Mouse (Mus musculus) kidney, postnatal 25 days (tissue): ENCODE measurements around the gene Dhx57.
"Not testable (repeated sequence)": the region's sequence is repeated elsewhere in the genome, so short reads cannot be mapped to it uniquely, and the experiment has no call there.

Experiments used
- DNase-seq, 2 experiments: peaks; one replicate each; pipeline ENCODE4 v3.0.0; 2021; ENCODE audit warnings: mixed read lengths in 2 of 2

The Dhx57 gene

DNA sequence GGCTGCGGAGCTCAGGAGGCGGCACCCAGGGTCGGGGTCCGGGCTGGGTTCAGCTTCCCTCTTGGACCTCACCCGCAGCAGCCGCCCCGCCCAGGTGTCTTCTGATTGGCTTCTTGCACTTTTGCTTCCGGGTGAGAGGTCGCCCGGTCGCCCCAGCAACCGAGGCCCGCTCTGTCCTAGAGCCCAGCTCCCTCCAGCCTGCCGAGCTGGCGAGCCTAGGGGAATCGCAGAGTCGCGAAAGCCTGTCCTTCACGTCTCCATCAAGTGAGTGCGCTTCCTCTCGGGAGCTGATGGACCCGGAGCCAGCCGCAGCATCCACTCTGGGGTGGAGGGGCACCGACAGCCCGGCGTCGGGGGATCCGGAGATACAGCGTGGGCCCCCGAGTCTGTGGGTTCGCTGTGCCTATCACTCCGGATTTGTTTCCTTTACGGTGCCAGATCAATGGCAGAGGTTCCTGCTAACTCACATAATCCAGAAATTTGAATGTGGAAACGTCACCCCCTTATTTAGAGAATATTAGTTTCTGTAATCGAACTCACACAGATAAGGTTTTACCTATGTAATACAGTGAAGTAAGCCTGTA lies at the start of gene Dhx57, which contains the start of gene Morn2:
Dhx57 (minus strand) TSS at position 403 of the 584 bp plus-strand sequence.
Morn2 (plus strand) TSS at position 130 of the 584 bp plus-strand sequence.
- DNase-seq = peak; percentile 99

GRCm38 (mm10) chr17:80332386-80332785 lies 42.1 kb upstream of the Dhx57 start:
- no peak for DNase-seq

DNA sequence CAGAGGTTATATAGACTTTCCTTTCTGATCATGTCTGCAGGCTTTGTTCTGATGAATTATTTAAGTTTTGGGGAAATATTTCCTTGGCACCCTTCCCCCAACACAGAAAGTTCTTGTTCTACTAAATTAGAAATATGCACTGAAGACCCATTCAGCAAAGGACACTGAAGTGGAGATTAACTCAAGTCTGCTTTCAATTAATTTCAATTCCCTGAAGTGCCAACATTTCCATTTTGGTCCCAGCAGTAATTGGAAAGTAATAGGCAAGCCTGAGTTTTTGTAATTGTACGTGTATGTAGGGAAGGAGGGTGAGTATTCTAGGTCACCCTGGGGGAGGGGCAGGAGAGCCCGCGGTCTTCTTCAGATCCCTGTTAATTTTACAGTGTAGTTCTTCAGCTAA lies 36.2 kb upstream of the Dhx57 start:
- no peak for DNase-seq

- no peak for DNase-seq
Observed at GRCm38 (mm10) chr17:80325456-80325855, 35.2 kb upstream of the Dhx57 start.

- no peak for DNase-seq
Observed at GRCm38 (mm10) chr17:80324521-80324920, 34.2 kb upstream of the Dhx57 start.

- no peak for DNase-seq
Observed at GRCm38 (mm10) chr17:80323658-80324057, 33.4 kb upstream of the Dhx57 start.

DNA sequence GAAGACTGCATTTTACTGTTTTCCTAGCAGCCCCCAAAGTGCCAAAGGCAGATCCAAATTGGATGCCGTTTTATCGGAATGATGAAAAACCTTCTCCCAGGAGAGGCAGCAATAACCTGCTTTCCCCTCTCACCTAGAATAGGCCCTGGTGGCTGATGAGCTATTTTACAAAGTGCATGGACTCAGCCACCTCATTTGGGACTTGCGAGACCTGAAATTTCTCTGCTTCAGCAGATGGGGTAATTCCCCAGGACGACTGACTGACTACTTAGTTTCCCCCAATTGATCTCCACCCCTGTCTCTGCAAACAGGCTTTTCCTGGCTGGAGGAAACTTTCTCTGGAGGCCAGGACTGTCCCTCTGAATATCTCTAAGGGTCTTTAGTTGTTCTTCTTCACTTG lies 32.7 kb upstream of the Dhx57 start:
- no peak for DNase-seq

GRCm38 (mm10) chr17:80322228-80322627 lies 32.0 kb upstream of the Dhx57 start:
- DNase-seq = no peak

- DNase-seq = no peak
Observed at GRCm38 (mm10) chr17:80312405-80312804, 22.1 kb upstream of the Dhx57 start.

DNA sequence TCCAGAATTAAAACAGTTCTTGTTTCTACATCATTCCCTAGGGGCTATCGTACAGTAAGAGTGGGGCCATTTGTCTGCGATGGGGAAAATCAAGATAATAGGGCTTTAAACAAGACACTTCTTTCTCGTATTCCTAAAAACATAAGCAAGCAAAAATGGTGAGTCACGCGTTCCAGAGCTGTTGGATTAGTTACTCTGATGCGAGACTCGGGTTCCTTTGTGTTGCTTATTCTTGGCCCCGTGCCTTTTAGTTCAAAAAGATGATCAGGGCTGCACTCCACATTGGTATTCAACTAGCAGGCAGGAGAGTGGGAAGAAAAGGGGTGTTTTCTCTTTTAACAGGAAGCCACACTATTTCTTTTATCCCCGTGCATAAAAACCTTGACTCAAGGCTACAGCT lies 21.5 kb upstream of the Dhx57 start:
- DNase-seq = no peak

GRCm38 (mm10) chr17:80307251-80307650 lies 17.0 kb upstream of the Dhx57 start, which contains the start of gene Arhgef33:
Gene Arhgef33, plus strand, starts transcription at chr17:80307407.
- DNase-seq = no peak

- no peak for DNase-seq
Observed at GRCm38 (mm10) chr17:80298844-80299243, 8.6 kb upstream of the Dhx57 start.

DNA sequence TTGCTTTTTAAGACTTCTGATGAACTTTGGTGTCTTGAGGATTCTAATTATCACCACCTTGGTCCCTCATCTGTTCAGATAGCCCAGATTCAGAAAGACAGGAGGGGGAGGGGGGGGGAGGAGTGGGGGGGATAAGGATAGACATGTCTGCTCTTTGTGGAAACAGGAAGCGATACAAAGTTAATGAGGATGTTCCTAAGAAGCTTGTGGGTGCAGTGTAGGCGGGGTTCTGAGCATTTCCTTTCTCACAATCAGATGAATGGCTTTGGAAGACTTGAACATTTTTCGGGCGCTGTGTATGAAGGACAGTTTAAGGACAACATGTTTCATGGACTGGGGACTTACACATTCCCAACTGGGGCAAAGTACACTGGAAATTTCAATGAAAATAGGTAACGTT lies 5.0 kb upstream of the Dhx57 start:
- DNase-seq = no peak

GRCm38 (mm10) chr17:80291148-80291547 lies 872 bp upstream of the Dhx57 start:
- peak; percentile 45 to 64 for DNase-seq

DNA sequence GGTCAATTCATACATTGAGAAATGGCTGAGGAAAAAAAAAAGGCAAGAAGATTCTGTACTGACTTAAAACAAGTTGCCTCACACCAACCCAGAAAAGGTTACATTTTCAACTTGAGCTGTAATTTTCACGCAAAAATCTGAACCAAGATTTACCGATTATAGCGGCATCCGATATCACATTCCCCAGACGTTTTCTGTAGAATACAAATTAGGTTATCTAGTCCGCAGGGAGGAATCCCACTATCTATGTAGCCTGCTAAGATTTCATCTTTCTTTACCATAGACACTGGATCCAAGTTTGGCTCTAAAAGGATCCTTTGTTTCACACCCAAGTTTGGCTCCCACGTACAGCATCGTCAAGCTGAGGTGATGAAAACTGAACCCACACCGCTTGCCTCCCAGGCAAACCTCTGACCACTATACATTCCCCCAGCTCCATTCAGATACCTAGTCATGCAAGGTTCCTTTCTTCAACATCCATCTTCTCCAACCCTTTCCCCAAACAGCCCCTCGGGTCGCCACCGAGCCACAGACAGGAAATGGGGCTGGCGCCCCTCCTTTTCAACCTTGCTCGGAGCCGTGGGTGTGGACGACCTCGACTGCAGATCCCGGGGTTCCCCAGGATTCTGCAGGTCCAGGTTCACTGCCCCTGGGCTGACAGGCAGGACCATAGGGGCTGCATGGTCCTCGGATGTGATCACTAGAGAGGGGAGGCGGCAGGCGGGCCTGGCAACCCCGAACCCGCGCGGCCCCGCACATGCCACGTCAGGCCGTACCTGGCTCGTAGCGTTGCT lies 799 bp downstream of the Dhx57 start:
- no peak for DNase-seq

GRCm38 (mm10) chr17:80288012-80288411 lies 2.3 kb downstream of the Dhx57 start:
- no peak for DNase-seq

DNA sequence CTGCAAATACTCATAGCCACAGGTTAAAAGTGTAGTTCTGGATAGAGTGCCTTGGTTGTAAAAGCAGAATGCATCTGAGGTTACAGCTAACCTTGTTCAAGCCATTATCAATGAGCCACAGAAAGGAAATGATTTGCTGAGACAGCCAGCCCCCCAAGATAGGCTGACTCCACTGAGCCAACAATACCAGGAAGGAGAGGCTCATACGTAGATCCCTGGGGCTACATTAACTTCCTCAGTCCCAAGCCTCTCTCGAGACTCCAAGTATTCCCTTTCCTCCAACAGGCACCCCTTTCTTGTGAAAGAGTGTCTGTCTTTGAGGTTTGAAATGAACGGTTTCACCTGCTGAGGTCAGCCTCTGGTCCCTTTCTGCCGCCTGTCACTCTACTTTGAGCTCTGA lies 5.8 kb downstream of the Dhx57 start:
- DNase-seq = no peak

DNA sequence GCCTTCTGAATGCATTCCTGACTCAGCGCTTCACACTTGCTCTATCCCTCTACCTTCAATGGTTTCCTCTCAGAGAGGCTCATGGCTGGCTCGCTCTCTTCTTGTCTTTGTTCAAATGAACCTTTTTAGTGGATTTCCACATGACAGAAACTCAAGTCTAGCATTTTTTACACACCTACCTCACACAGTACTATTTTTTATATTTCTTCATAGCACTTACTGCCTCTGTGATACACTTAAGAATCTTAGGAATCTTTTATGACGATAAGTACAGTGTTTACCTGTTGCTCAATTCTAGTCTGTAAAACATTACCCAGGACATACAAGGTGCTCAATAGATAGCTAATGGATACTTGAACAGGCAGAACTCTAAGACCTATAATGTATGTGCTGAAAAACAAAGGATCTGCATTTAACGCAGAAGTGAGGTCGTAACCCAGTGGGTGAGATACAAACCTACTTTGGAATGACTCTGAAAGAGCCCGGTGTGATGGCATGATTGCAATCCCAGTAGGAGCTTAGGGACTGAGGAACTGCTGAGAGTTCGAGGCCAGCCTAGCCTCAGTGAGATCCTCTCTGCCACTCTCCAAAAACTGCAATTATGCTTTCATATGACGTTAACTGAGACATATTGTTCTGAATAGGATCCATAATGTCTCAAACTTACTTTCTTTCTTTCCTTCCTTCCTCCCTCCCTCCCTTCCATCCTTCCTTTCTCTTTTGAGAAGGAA lies 10.8 kb downstream of the Dhx57 start:
- DNase-seq = no peak

DNA sequence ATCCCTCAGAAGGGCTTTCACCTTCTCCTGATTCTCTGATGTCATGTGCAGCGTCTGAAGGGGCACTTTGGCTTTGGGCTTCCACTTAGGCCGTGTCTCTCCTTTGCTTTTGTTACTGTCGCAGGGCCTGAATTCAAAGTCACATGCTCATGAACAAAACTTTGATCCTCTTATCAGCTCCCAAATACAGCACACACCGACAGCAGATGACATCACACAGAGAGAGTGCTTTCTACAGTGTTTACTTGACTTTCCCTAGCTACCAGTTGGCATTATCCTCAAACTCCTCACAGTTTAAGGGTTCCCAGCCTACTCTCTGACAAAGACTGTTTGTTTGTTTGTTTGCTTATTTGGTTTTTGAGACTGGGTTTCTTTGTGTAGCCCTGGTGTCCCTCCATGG lies 12.0 kb downstream of the Dhx57 start:
- DNase-seq = no peak

DNA sequence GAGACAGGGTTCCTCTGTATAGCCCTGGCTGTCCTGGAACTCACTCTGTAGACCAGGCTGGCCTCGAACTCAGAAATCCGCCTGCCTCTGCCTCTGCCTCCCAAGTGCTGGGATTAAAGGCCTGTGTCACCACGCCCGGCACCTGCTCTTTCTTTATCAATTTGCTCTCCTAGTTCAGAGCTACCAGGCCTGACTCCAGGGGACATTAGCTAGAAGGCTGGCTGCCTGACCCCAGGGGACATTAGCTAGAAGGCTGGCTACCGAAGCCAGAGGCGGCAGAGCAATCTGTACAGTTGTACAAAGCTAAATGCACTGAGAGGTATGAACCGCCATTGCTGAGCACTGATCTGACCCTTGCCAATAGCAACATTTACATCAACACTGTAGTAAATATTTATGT lies 19.7 kb downstream of the Dhx57 start:
- DNase-seq = not testable (repeated sequence)

DNA sequence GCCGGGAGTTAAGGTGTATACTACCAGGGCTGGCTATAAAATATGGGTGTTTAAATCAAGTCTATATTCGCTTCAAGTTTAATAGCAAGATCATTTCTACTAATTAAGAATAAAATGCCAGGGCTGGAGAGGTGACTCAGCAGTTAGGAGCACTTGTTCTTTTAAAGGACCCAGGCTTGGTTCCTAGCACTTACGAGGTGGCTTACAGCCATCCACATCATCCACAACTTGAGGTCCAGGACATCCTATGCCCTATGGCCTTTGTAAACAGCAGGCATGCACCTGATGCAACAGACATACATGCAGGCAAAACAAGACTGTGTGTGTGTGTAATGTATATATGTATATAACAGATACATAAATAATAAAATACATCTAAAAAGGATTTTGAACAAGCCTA lies 22.1 kb downstream of the Dhx57 start:
- DNase-seq = no peak

DNA sequence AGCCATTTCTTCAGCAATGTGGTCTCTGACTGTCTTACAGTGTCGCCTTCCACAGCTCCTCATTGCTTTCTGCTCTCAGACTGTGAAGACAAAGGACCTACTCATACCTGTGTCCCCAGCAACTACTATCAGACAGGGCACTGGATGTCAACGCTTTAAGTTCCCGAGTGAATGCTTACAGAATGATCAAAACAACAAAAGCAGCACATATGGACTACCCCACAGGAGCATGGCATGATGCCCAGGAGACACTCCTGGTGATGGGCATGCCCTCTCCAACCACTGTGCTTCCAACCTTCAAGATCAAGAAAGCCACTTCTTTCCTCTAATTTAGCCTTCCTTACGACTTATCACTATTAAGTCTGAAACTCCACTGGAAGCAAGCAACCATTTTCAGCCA lies 23.2 kb downstream of the Dhx57 start:
- no peak for DNase-seq

DNA sequence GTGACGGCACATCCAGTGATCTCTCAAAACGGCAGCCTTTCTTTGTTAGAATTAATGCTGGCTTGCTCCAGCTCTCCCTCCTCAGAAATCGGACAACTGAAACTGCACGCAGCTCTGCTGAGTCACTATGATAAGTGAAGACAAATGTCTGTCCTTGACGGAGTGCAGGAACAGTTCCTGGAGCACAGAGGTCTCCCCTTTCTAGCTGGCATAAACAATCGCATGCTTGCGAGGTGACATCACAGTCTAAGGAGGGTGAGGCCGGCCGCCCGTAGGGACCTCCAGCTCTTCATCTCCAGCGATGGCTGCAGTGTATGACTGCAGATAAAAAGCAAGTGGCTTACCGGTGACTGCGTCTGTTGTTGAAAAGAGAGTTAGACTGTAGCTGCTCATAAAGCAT lies 35.1 kb downstream of the Dhx57 start:
- peak; percentile 13 to 54 for DNase-seq

DNA sequence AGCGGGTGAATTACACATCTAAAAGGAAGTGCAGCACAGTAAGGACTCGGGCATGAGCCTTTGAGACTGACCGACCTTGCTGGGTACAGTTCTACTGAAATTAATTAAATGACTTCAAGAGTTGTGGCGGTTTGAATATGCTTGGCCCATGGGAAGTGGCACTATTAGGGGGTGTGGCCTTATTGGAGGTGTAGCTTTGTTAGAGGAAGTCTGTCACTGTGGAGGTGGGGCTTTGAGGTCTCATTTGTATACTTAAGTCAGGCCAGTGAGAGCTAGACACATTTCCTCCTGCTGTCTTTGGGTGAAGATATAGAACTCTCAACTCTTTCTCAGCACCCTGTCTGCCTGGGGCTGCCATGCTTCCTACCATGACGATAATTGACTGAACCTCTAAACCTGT lies 35.9 kb downstream of the Dhx57 start:
- no peak for DNase-seq
